Comparison of ENCODE assay signal across 15 mouse cellular contexts in genomic region chr10:111583744-111584152, GRCm38 (mm10).
DNase-seq lines count a peak whose midpoint lies in the region; ATAC-seq and TF ChIP-seq lines count a peak whose summit lies in the region.
"Had no signal": no experiment of that assay in that cellular context is flagged by ENCODE, and none has a peak within 500 bp of the region (broad histone marks: within the 10 kb centered on the region; RNA-seq: fewer than 3 reads in every experiment).

No protein-coding gene starts in this region.

- no peak for TF ChIP-seq CTCF in lung, embryonic 14.5 days (IDR thresholded peaks at IDR 0.05; ENCODE audit: low read depth)
- no peak for TF ChIP-seq CTCF in heart, postnatal 0 days (IDR thresholded peaks at IDR 0.05; ENCODE audit: low read depth)

- no peak overlapping the region for H3K4me2 ChIP-seq in lung, embryonic 14.5 days
- peak overlapping the region; percentile 52; the same call in 1 of the 2 replicates for H3K4me2 ChIP-seq in heart, postnatal 0 days (ENCODE audit: low read depth, low read length)
- H3K4me2 ChIP-seq: stomach, embryonic 15.5 days had no signal

- peak overlapping the region; percentile 13; the same call in 1 of the 2 replicates for H3K27ac ChIP-seq in lung, embryonic 14.5 days (ENCODE audit: low read depth)
- peak overlapping the region; percentile 86 for H3K27ac ChIP-seq in heart, postnatal 0 days (ENCODE audit: low read depth)
- H3K27ac ChIP-seq in limb, embryonic 10.5 days, result no peak overlapping the region
- H3K27ac ChIP-seq: forebrain, embryonic 10.5 days; gastrocnemius, adult 2 months; macrophage; stomach, embryonic 15.5 days had no signal

- no peak for ATAC-seq in lung, embryonic 14.5 days (ENCODE audit: insufficient read depth)
- no peak for ATAC-seq in heart, postnatal 0 days (ENCODE audit: insufficient read depth, low read depth)
- ATAC-seq: midbrain, embryonic 16.5 days had no signal

- no peaks in the 10 kb centered on the region for H3K27me3 ChIP-seq in lung, embryonic 14.5 days (ENCODE audit: insufficient read depth, low read length)
- H3K27me3 ChIP-seq in heart, postnatal 0 days (ENCODE audit: control insufficient read depth, insufficient read depth, low read length), result no peaks in the 10 kb centered on the region
- H3K27me3 ChIP-seq in limb, embryonic 10.5 days (ENCODE audit: low read depth, poor library complexity, severe bottlenecking), result 0 out of 2 replicates have a peak, but pooled peaks cover 3% of the 10 kb centered on the region
- H3K27me3 ChIP-seq: stomach, embryonic 15.5 days had no signal

- no peak overlapping the region for H3K9ac ChIP-seq in lung, embryonic 14.5 days
- H3K9ac ChIP-seq in heart, postnatal 0 days (replicated peaks; ENCODE audit: low read depth, low read length), result no peak overlapping the region
- H3K9ac ChIP-seq: stomach, embryonic 15.5 days had no signal

- 93% methylated on average over 5 of the region's 5 CpGs for WGBS in lung, embryonic 14.5 days
- WGBS in heart, postnatal 0 days, result 84% methylated on average over 5 of the region's 5 CpGs
- 84% methylated on average over 5 of the region's 5 CpGs for WGBS in limb, embryonic 10.5 days

- H3K4me3 ChIP-seq in lung, embryonic 14.5 days (ENCODE audit: low read depth, low read length), result no peak overlapping the region
- no peak overlapping the region for H3K4me3 ChIP-seq in heart, postnatal 0 days (ENCODE audit: low read depth, low read length)
- H3K4me3 ChIP-seq in limb, embryonic 10.5 days, result no peak overlapping the region
- H3K4me3 ChIP-seq: forebrain, embryonic 10.5 days; stomach, embryonic 15.5 days had no signal

- H3K36me3 ChIP-seq in lung, embryonic 14.5 days (ENCODE audit: insufficient read depth), result no peaks in the 10 kb centered on the region
- no peaks in the 10 kb centered on the region for H3K36me3 ChIP-seq in heart, postnatal 0 days (replicated peaks; ENCODE audit: control insufficient read depth, insufficient read depth, low read length)
- H3K36me3 ChIP-seq in limb, embryonic 10.5 days, result no peaks in the 10 kb centered on the region
- H3K36me3 ChIP-seq: forebrain, embryonic 10.5 days; stomach, embryonic 15.5 days had no signal

- H3K4me1 ChIP-seq in lung, embryonic 14.5 days (ENCODE audit: insufficient read depth), result peaks cover 20% of the 10 kb centered on the region
- peaks cover 42% of the 10 kb centered on the region for H3K4me1 ChIP-seq in heart, postnatal 0 days (ENCODE audit: control insufficient read depth, insufficient read depth)
- peaks cover 14% of the 10 kb centered on the region; the same call in 1 of the 2 replicates for H3K4me1 ChIP-seq in limb, embryonic 10.5 days

- H3K9me3 ChIP-seq in lung, embryonic 14.5 days (ENCODE audit: low read depth, low read length), result no peaks in the 10 kb centered on the region
- no peaks in the 10 kb centered on the region for H3K9me3 ChIP-seq in heart, postnatal 0 days (replicated peaks; ENCODE audit: control insufficient read depth, low read length)
- no peaks in the 10 kb centered on the region for H3K9me3 ChIP-seq in limb, embryonic 10.5 days (replicated peaks)
- H3K9me3 ChIP-seq: forebrain, embryonic 10.5 days; stomach, embryonic 15.5 days had no signal

- DNase-seq in adrenal gland, adult (ENCODE audit: inconsistent age in 2 of 2, low spot score in 1 of 2), result peak; percentile 83 to 93
- no peak for DNase-seq in adrenal gland, postnatal 4 days (ENCODE audit: low spot score in 2 of 2)
- no peak for DNase-seq in lung, embryonic 14.5 days
- DNase-seq in lung, postnatal 10 days, result no peak
- no peak for DNase-seq in heart, postnatal 0 days (ENCODE audit: low spot score)
- DNase-seq in cerebellum, adult 8-10 months, result no peak
- DNase-seq in spleen, postnatal 4 days (ENCODE audit: low spot score in 2 of 2), result no peak
- no peak for DNase-seq in limb, embryonic 10.5 days (ENCODE audit: low spot score)
- DNase-seq: gastrocnemius, adult 2 months; kidney, postnatal 4 days; right cerebral cortex, postnatal 25 days had no signal

- TF ChIP-seq EP300 in heart, postnatal 0 days (IDR thresholded peaks at IDR 0.05; ENCODE audit: low read depth), result no peak

Comparison
In these comparisons a context has a peak if more than half of its experiments do, and no peak if none do; other contexts are left out.
1. DNase-seq: peak in adrenal gland, adult (2 of 2); none in adrenal gland, postnatal 4 days (0 of 2), lung, embryonic 14.5 days (single experiment), lung, postnatal 10 days (single experiment), heart, postnatal 0 days (single experiment), cerebellum, adult 8-10 months (single experiment), spleen, postnatal 4 days (0 of 2) and limb, embryonic 10.5 days (single experiment).